Mouse (Mus musculus): Measurements from ENCODE around the gene Olfr458. TPM values are rescaled to one million over a fixed set of nuclear protein-coding genes. Genes with fewer than 3 reads are reported as not detected.

The Olfr458 gene
- not detected in 2 replicates for polyA plus RNA-seq (2012; rRNA removed)

- no peak within 1 kb of the TSS for H3K27ac ChIP-seq (ENCODE audit: insufficient read depth, low read length)
- TF ChIP-seq CTCF (IDR thresholded peaks at IDR 0.05; ENCODE audit: extremely low read depth, insufficient read depth, insufficient read length, insufficient replicate concordance) (no peak), POLR2A (IDR thresholded peaks at IDR 0.05; ENCODE audit: low read depth, low read length) (no peak)
- no peak for DNase-seq (ENCODE audit: low read depth in 1 of 2, low spot score in 2 of 2)
- no peaks in the 10 kb centered on the region for H3K4me1 ChIP-seq (ENCODE audit: control insufficient read depth, insufficient read depth, insufficient read length)
- no peak within 1 kb of the TSS for H3K4me3 ChIP-seq (ENCODE audit: extremely low read depth, insufficient read depth, insufficient read length)
- no peaks in the 10 kb centered on the region for H3K27me3 ChIP-seq (ENCODE audit: control insufficient read depth, insufficient read depth, low read length)
- no peaks in the 10 kb centered on the region for H3K36me3 ChIP-seq (ENCODE audit: control insufficient read depth, insufficient read depth, low read length)
- WGBS, result 86% methylated on average over 1 of the region's 1 CpGs
These were observed at the start of gene Olfr458 for GRCm38 (mm10) chr6:42465096-42465495. Gene Olfr458, minus strand, starts transcription at chr6:42465196.

GRCm38 (mm10) chr6:42513461-42513860 is 48.5 kb upstream of the Olfr458 start:
- WGBS, result 79% methylated on average over 1 of the region's 1 CpGs
- no peak overlapping the region for H3K4me3 ChIP-seq (ENCODE audit: extremely low read depth, insufficient read depth, insufficient read length)
- H3K36me3 ChIP-seq (ENCODE audit: control insufficient read depth, insufficient read depth, low read length), result no peaks in the 10 kb centered on the region
- H3K27me3 ChIP-seq (ENCODE audit: control insufficient read depth, insufficient read depth, low read length), result no peaks in the 10 kb centered on the region
- no peak for DNase-seq (ENCODE audit: low read depth in 1 of 2, low spot score in 2 of 2)
- H3K27ac ChIP-seq (ENCODE audit: insufficient read depth, low read length), result no peak overlapping the region
- TF ChIP-seq CTCF (IDR thresholded peaks at IDR 0.05; ENCODE audit: extremely low read depth, insufficient read depth, insufficient read length, insufficient replicate concordance) (no peak), POLR2A (IDR thresholded peaks at IDR 0.05; ENCODE audit: low read depth, low read length) (no peak)
- H3K4me1 ChIP-seq (ENCODE audit: control insufficient read depth, insufficient read depth, insufficient read length), result no peaks in the 10 kb centered on the region

- Histone ChIP-seq H3K36me3 (ENCODE audit: control insufficient read depth, insufficient read depth, low read length) (no peaks in the 10 kb centered on the region), H3K4me3 (ENCODE audit: extremely low read depth, insufficient read depth, insufficient read length) (no peak overlapping the region), H3K4me1 (ENCODE audit: control insufficient read depth, insufficient read depth, insufficient read length) (no peaks in the 10 kb centered on the region), H3K27me3 (ENCODE audit: control insufficient read depth, insufficient read depth, low read length) (no peaks in the 10 kb centered on the region), H3K27ac (ENCODE audit: insufficient read depth, low read length) (no peak overlapping the region)
- DNase-seq (ENCODE audit: low read depth in 1 of 2, low spot score in 2 of 2), result no peak
- TF ChIP-seq CTCF (IDR thresholded peaks at IDR 0.05; ENCODE audit: extremely low read depth, insufficient read depth, insufficient read length, insufficient replicate concordance), result no peak
- TF ChIP-seq POLR2A (IDR thresholded peaks at IDR 0.05; ENCODE audit: low read depth, low read length), result no peak
These were observed 44.3 kb upstream of the Olfr458 start for GRCm38 (mm10) chr6:42509311-42509710.

GRCm38 (mm10) chr6:42503478-42503877 is 38.5 kb upstream of the Olfr458 start:
- TF ChIP-seq CTCF (IDR thresholded peaks at IDR 0.05; ENCODE audit: extremely low read depth, insufficient read depth, insufficient read length, insufficient replicate concordance) (no peak), POLR2A (IDR thresholded peaks at IDR 0.05; ENCODE audit: low read depth, low read length) (no peak)
- Histone ChIP-seq H3K4me1 (ENCODE audit: control insufficient read depth, insufficient read depth, insufficient read length) (no peaks in the 10 kb centered on the region), H3K36me3 (ENCODE audit: control insufficient read depth, insufficient read depth, low read length) (no peaks in the 10 kb centered on the region), H3K4me3 (ENCODE audit: extremely low read depth, insufficient read depth, insufficient read length) (no peak overlapping the region), H3K27me3 (ENCODE audit: control insufficient read depth, insufficient read depth, low read length) (no peaks in the 10 kb centered on the region), H3K27ac (ENCODE audit: insufficient read depth, low read length) (no peak overlapping the region)
- DNase-seq (ENCODE audit: low read depth in 1 of 2, low spot score in 2 of 2), result no peak
- 79% methylated on average over 2 of the region's 2 CpGs for WGBS

GRCm38 (mm10) chr6:42489731-42490130 is 24.7 kb upstream of the Olfr458 start:
- DNase-seq (ENCODE audit: low read depth in 1 of 2, low spot score in 2 of 2), result no peak
- Histone ChIP-seq H3K36me3 (ENCODE audit: control insufficient read depth, insufficient read depth, low read length) (no peaks in the 10 kb centered on the region), H3K27ac (ENCODE audit: insufficient read depth, low read length) (no peak overlapping the region), H3K4me1 (ENCODE audit: control insufficient read depth, insufficient read depth, insufficient read length) (no peaks in the 10 kb centered on the region), H3K4me3 (ENCODE audit: extremely low read depth, insufficient read depth, insufficient read length) (no peak overlapping the region), H3K27me3 (ENCODE audit: control insufficient read depth, insufficient read depth, low read length) (no peaks in the 10 kb centered on the region)
- WGBS, result 78% methylated on average over 1 of the region's 1 CpGs
- no peak for TF ChIP-seq POLR2A (IDR thresholded peaks at IDR 0.05; ENCODE audit: low read depth, low read length)
- TF ChIP-seq CTCF (IDR thresholded peaks at IDR 0.05; ENCODE audit: extremely low read depth, insufficient read depth, insufficient read length, insufficient replicate concordance), result no peak

- no peak for DNase-seq (ENCODE audit: low read depth in 1 of 2, low spot score in 2 of 2)
- TF ChIP-seq CTCF (IDR thresholded peaks at IDR 0.05; ENCODE audit: extremely low read depth, insufficient read depth, insufficient read length, insufficient replicate concordance), result no peak
- TF ChIP-seq POLR2A (IDR thresholded peaks at IDR 0.05; ENCODE audit: low read depth, low read length), result no peak
- 81% methylated on average over 1 of the region's 1 CpGs for WGBS
- Histone ChIP-seq H3K36me3 (ENCODE audit: control insufficient read depth, insufficient read depth, low read length) (no peaks in the 10 kb centered on the region), H3K27me3 (ENCODE audit: control insufficient read depth, insufficient read depth, low read length) (no peaks in the 10 kb centered on the region), H3K4me3 (ENCODE audit: extremely low read depth, insufficient read depth, insufficient read length) (no peak within 1 kb of the TSS), H3K4me1 (ENCODE audit: control insufficient read depth, insufficient read depth, insufficient read length) (no peaks in the 10 kb centered on the region), H3K27ac (ENCODE audit: insufficient read depth, low read length) (no peak within 1 kb of the TSS)
These were observed 22.1 kb upstream of the Olfr458 start, which contains the start of gene Olfr456 for GRCm38 (mm10) chr6:42487114-42487513. Gene Olfr456, minus strand, starts transcription at chr6:42487214.

GRCm38 (mm10) chr6:42484633-42485032 is 19.6 kb upstream of the Olfr458 start:
- Histone ChIP-seq H3K4me3 (ENCODE audit: extremely low read depth, insufficient read depth, insufficient read length) (no peak overlapping the region), H3K36me3 (ENCODE audit: control insufficient read depth, insufficient read depth, low read length) (no peaks in the 10 kb centered on the region), H3K4me1 (ENCODE audit: control insufficient read depth, insufficient read depth, insufficient read length) (no peaks in the 10 kb centered on the region), H3K27ac (ENCODE audit: insufficient read depth, low read length) (no peak overlapping the region), H3K27me3 (ENCODE audit: control insufficient read depth, insufficient read depth, low read length) (no peaks in the 10 kb centered on the region)
- no peak for DNase-seq (ENCODE audit: low read depth in 1 of 2, low spot score in 2 of 2)
- no peak for TF ChIP-seq POLR2A (IDR thresholded peaks at IDR 0.05; ENCODE audit: low read depth, low read length)
- no peak for TF ChIP-seq CTCF (IDR thresholded peaks at IDR 0.05; ENCODE audit: extremely low read depth, insufficient read depth, insufficient read length, insufficient replicate concordance)

Data from spleen, adult 2 months (tissue).